Mouse (Mus musculus) MEL (cell line): ENCODE measurements at regions not wholly inside any gene's neighbourhood (a gene's known extent, or its start where the extent isn't known, plus 50 kb on each side); places are given as distances from the start of the nearest gene placed in this dataset.

Source experiments
- CTCF ChIP-seq, 3 experiments: IDR thresholded peaks in 2 of 3; conservative IDR thresholded peaks in 1 of 3; 2 replicates each; pipeline ENCODE4 v1.5.1; 2011 to 2012; ENCODE audit warnings: low read length in 3 of 3, low read depth in 2 of 3, mild to moderate bottlenecking in 2 of 3, improper control_type of control experiment in 1 of 3, inconsistent platforms in 1 of 3, mixed read lengths in 1 of 3, moderate library complexity in 1 of 3; ENCODE audit not compliant: control insufficient read depth in 1 of 3, insufficient read depth in 1 of 3, poor library complexity in 1 of 3, severe bottlenecking in 1 of 3
- POLR2A ChIP-seq, 2 experiments: IDR thresholded peaks; 2 replicates each; pipeline ENCODE4 v1.6.1; 2011 to 2012; ENCODE audit warnings: low read length in 2 of 2, mild to moderate bottlenecking in 2 of 2, control low read depth in 1 of 2, improper control_type of control experiment in 1 of 2, low read depth in 1 of 2, moderate library complexity in 1 of 2; ENCODE audit not compliant: control insufficient read depth in 1 of 2, insufficient read depth in 1 of 2, poor library complexity in 1 of 2

GRCm38 (mm10) chr15:11453997-11454396, 54.5 kb upstream of the Tars start:
- TF ChIP-seq CTCF (IDR thresholded peaks at IDR 0.05 in 2 of 3, conservative IDR thresholded peaks at IDR 0.05 in 1 of 3; ENCODE audit: control insufficient read depth in 1 of 3, insufficient read depth in 1 of 3, low read depth in 2 of 3, low read length in 3 of 3, poor library complexity in 1 of 3, severe bottlenecking in 1 of 3) (no peak), POLR2A (IDR thresholded peaks at IDR 0.05; ENCODE audit: control insufficient read depth in 1 of 2, insufficient read depth in 1 of 2, low read depth in 1 of 2, low read length in 2 of 2, poor library complexity in 1 of 2) (no peak)
